Mouse (Mus musculus) cerebellum, adult 8-10 months (tissue): ENCODE measurements around the gene Smpd1.

ENCODE experiments used
- DNase-seq: peaks from one replicate; pipeline ENCODE4 v3.0.0; 2022

Gene Smpd1

GRCm38 (mm10) chr7:105554212-105554942 is at the start of gene Smpd1:
Gene Smpd1 (plus strand): TSS chr7:105554360.
- DNase-seq = peak; percentile 92

- DNase-seq = no peak
Measured at GRCm38 (mm10) chr7:105507257-105507656, 46.9 kb upstream of the Smpd1 start.

- no peak for DNase-seq
Measured at GRCm38 (mm10) chr7:105510143-105510542, 44.0 kb upstream of the Smpd1 start.

- no peak for DNase-seq
Measured at GRCm38 (mm10) chr7:105513845-105514291, 40.3 kb upstream of the Smpd1 start.

- no peak for DNase-seq
Measured at GRCm38 (mm10) chr7:105514561-105514960, 39.6 kb upstream of the Smpd1 start.

- DNase-seq = peak; percentile 63
Measured at GRCm38 (mm10) chr7:105515178-105515577, 39.0 kb upstream of the Smpd1 start.

GRCm38 (mm10) chr7:105516669-105517360 is 37.3 kb upstream of the Smpd1 start:
- no peak for DNase-seq

- peak; percentile 29 for DNase-seq
Measured at GRCm38 (mm10) chr7:105519336-105519735, 34.8 kb upstream of the Smpd1 start.

- DNase-seq = no peak
Measured at GRCm38 (mm10) chr7:105519771-105520170, 34.4 kb upstream of the Smpd1 start.

GRCm38 (mm10) chr7:105520201-105520600 is 34.0 kb upstream of the Smpd1 start:
- peak; percentile 20 for DNase-seq

GRCm38 (mm10) chr7:105524222-105524621 is 29.9 kb upstream of the Smpd1 start:
- no peak for DNase-seq

GRCm38 (mm10) chr7:105527306-105527937 is 26.7 kb upstream of the Smpd1 start:
- DNase-seq = no peak

- DNase-seq = no peak
Measured at GRCm38 (mm10) chr7:105528094-105528493, 26.1 kb upstream of the Smpd1 start.

GRCm38 (mm10) chr7:105534162-105534561 is 20.0 kb upstream of the Smpd1 start:
- DNase-seq = no peak

- no peak for DNase-seq
Measured at GRCm38 (mm10) chr7:105545986-105546385, 8.2 kb upstream of the Smpd1 start.

GRCm38 (mm10) chr7:105547970-105548369 is 6.2 kb upstream of the Smpd1 start:
- no peak for DNase-seq

GRCm38 (mm10) chr7:105549035-105549434 is 5.1 kb upstream of the Smpd1 start:
- DNase-seq = peak; percentile 63

GRCm38 (mm10) chr7:105553456-105554211 is 526 bp upstream of the Smpd1 start:
- peak; percentile 43 for DNase-seq

- peak; percentile 55 for DNase-seq
Measured at GRCm38 (mm10) chr7:105555571-105555970, 1.4 kb downstream of the Smpd1 start.

GRCm38 (mm10) chr7:105556406-105556805 is 2.2 kb downstream of the Smpd1 start:
- DNase-seq = peak; percentile 23

- peak; percentile 47 for DNase-seq
Measured at GRCm38 (mm10) chr7:105557671-105558070, 3.5 kb downstream of the Smpd1 start.

GRCm38 (mm10) chr7:105559016-105559415 is 4.9 kb downstream of the Smpd1 start:
- DNase-seq = peak; percentile 35

- no peak for DNase-seq
Measured at GRCm38 (mm10) chr7:105562317-105562716, 8.2 kb downstream of the Smpd1 start.
